Mouse (Mus musculus): ENCODE measurements around the gene Fkbp1b.
"Not testable (repeated sequence)": the region's sequence is repeated elsewhere in the genome, so short reads cannot be mapped to it uniquely, and the experiment has no call there.

The Fkbp1b gene

DNA sequence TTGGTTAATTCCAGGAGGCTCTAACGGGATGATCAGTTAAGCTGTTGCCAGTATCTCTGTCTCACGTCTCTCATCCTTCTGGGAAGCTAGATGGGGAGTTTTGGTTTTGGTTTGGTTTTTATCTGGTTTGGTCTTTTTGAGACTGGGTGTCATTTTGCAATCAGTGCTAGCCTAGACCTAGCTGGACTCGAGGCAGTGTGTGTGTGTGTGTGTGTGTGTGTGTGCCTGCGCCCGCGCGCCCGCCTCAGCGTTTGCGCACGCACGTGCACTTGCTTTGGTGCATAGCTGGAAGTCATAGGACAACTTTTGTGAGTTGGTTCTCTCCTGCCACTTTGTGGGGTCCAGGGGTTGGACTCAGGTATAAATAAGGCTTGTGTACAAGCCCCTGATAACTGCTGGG is 2.4 kb upstream of the Fkbp1b start:
- peak in 1 of 2 experiments; percentile 33 for DNase-seq (ENCODE audit: low spot score in 2 of 2)

DNA sequence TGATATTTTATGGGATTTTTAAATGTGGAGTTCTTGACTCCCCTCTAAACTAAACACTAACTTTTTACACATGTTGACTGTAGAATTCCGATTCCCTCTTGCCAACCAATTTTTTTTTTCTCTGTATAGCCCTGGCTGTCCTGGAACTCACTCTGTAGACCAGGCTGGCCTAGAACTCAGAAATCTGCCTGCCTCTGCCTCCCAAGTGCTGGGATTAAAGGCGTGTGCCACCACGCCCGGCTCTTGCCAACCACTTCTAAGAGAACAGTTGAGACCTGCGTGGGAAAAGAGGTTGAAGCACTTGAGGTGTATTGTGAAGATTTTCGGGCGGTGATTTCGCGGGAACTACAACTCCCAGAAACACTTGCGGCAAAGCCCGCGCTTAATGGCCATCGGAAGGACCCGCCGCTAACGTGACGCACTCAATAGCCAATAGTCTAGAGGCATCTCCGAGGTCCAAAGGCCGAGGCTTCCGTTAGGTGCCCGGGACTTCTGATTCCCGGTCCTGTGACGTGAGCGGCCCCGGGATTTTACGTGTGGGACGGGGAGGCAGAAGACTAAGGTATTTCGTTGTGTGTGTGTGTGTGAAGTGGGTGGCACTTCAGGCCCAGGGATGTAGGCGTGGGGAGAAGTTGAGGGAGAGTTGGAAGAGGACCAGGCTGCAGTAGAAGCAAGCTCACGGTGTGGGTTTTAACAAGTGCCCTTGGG is 1.7 kb upstream of the Fkbp1b start, which contains the start of gene Wdcp:
Gene Wdcp (plus strand): TSS at position 414 of the 708 bp plus-strand sequence.
- peak; percentile 93 to 94 for DNase-seq (ENCODE audit: low spot score in 2 of 2)

DNA sequence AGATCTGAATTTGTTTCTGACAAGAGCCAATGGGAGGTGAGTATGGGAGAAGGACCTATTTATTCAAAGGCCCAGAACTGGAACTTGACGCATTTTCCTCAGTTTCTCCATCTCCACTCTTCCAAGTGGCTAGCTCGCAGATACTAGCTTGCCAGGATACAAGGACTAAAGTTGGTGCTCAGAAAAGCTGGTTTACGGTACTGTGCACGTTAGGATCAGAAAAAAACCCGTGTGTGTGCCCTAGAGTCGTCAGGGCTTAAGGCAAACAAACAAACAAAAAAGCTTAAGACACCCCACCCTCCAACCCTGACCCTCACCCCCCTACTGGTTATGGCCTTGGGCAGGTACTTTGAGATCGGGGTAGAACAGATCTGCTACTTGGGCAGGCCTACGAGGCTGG is 1.1 kb upstream of the Fkbp1b start:
- DNase-seq (ENCODE audit: low spot score in 2 of 2), result no peak

DNA sequence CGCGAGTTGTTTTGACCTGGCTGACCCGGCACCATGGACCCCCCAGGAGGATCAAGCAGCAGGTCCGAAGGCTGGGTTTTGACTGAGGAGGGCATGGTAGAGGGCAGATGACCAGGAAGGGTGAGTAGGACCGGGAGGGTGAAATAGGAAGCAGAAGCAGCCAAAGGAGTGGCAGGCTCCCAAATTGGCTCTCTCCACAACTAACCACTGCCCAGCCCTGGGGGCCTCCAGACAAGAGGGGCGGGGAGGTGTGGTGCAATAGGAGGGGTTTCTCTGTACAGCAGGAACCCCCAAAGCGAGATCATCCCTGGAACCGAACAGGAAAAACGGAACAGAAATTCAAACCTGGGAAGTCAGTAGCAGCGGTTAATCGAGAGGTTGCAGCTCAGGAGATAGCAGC is 650 bp downstream of the Fkbp1b start:
- DNase-seq (ENCODE audit: low spot score in 2 of 2), result no peak

DNA sequence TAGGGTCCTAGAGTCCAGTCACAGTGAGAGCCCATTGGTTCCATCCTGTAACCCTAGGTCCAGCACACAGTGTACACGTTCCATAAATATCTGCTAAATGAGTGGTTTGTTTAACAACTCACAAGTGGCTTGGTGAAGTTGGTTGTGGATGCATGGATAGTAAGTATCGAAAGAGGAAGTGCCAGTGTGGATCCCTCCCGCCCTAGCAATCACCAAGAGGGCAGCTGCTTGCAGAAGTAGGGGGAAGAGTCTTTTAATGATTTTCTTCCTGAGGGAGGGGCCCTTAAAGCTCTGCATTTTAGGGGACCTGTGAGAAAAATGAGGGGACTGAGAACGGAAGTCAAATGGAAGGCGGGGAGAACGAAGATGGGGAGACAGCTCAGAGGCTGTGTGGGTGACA is 1.4 kb downstream of the Fkbp1b start:
- no peak for DNase-seq (ENCODE audit: low spot score in 2 of 2)

DNA sequence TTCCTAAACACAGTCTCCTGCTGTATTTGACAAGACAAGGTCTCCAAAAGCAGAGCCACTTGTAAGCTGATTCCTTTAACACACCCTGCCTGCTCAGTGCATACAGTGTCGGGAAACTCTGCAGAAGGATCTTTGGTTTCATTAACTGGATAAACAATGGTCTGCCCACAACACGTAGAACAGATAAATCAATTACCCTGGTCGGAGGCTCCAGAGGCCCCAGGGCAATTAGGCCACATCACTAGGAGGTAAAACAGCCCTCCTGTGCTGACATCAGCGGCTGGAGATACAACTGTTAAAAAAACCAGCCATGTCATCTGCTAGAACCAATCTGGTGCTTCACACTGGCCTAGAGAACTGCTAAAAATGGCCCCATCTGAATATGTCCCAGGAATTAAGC is 4.4 kb downstream of the Fkbp1b start:
- DNase-seq (ENCODE audit: low spot score in 2 of 2), result no peak

DNA sequence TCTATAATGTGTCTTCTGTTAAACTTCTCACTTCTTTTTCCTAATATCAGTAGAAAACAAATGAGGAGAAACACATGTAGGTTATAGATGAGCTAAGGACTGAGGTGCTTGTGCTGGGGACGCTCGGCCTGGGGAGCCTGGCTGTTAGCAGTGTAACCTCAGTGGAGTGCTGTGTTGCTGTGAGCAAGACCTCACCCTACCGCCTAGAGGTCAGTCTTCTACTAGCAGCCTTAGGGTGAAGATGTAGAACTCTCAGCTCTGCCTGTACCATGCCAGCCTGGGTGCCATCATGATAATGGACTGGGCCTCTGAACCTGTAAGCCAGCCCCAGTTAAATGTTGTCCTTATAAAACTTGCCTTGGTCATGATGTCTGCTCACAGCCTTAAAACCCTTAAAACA is 14.1 kb downstream of the Fkbp1b start:
- DNase-seq (ENCODE audit: low spot score in 2 of 2), result no peak

DNA sequence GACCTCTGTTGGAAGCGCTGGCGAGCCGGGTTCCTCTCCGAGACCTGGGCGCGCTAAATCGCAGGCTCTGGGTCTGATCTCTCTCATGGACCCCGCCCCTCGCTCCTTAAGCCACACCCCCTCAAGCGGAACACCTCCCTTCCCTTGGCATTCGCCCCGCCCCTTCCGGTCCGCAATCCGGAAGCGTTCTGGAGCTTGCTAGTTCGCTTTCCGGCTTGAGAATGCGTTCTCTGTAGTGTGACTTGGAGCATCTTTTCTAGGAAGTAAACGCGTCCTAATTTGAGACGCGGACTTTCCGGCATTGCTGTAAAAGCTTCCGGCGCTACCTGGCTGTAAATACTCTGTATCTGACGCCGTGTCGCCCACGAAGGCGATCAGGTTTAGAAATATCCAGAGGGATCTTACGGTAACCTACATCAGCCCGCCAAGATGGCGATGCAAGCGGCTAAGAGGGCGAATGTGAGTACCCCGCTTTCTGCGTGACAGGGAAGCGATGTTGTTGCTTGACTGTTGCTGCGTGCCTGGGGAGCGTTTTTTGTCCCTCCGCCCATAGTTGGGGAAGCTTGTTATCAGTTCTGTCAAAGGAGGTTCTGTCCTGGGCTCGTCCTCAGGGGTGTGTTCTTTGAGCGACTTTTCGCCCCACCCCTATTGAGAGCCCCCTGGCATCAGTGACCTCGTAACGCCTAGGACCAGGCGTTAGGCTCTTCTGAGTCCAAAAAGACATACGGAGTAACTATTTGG is 23.9 kb downstream of the Fkbp1b start, which contains the start of gene Sf3b6:
Gene Sf3b6 (plus strand): TSS at position 184 of the 741 bp plus-strand sequence.
- peak; percentile 97 for DNase-seq (ENCODE audit: low spot score in 2 of 2)

DNA sequence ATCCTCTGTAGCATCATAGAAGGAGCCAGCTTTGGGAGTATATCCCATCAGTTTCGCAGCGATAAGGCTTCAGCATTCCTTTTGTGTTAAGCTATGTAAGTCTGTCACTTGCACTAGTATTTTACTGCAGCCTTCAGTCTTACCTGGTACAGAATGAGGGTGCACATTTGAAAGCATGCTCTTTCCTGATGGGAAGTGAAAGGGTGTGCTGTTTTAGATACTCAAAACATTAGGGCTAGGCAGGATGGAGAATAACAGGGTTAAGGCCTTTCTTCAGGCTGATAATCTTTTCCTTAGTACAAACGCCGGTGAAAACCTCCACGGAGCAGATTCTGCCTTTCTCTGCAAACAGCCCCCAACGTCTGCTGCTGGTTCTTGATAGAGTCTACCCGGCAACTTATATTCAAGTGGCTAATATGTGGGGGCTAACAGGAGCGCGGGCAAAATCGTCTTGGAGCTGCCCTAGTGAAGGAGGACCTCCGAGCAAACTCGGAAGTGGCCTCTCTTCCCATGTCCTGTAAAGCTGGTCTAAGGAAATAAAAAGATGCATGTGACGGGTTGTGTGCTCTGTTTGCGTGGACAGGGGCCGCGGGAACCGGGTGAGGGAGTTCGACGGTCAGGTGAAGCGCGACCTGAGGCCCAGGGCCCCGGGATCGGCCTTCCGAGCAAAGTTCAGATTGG is 24.6 kb downstream of the Fkbp1b start:
- no peak for DNase-seq (ENCODE audit: low spot score in 2 of 2)

DNA sequence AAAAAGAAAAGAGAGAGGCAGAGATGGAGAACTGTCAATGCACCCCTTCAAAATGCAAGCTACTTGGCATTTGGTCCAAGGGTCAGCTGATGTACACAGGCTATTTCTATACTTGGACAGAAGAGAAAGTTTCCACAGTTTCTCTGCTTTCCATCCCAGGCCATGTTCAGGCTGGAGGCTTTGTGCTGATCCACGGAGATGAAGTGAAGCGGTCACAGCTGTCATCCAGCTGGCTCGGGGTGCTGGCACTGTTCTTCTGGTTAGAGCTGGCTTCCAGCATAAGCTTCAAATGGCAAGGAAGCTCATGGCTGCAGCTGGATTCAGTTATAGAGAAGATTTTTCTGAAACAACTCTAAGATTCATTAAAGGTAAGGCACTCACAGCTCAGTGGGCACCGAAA is 27.8 kb downstream of the Fkbp1b start:
- no peak for DNase-seq (ENCODE audit: low spot score in 2 of 2)

DNA sequence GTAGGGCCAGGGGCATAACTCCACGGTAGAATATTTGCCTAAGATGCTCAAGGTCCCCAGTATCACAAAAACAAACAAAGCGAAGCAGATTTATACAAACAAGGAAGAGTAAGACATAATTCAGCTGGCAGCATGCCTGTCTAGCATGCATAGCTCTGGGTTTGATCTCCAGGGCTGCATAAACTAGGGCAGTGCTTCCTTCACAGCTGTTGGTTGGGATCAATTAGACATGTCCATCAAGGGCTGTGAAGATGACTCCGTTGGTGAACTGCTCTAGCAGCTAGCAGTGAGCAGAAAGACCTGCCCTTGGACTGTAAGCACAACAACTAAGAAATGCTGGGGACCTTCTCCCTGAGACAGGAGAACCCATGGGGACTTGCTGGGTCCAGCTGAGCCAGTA is 29.7 kb downstream of the Fkbp1b start:
- no peak for DNase-seq (ENCODE audit: low spot score in 2 of 2)

DNA sequence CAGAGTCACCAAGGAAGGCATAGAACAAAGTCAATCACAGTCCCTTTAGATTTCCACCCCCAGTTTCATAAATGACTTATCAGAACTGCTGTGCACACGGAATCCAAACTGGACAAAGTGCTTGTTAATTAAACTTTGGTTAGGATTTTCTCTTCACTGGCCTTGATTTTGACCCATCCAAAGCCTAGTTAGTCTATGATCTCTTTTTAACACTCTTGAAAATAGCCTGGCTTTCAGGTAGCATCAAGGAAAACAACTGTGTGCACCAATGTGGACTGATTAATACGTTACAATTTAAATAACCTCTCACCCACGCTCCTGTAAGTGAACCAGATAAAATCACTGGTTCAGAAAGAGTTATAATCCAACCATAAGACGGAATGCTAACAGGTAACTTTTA is 30.4 kb downstream of the Fkbp1b start:
- DNase-seq (ENCODE audit: low spot score in 2 of 2), result no peak

DNA sequence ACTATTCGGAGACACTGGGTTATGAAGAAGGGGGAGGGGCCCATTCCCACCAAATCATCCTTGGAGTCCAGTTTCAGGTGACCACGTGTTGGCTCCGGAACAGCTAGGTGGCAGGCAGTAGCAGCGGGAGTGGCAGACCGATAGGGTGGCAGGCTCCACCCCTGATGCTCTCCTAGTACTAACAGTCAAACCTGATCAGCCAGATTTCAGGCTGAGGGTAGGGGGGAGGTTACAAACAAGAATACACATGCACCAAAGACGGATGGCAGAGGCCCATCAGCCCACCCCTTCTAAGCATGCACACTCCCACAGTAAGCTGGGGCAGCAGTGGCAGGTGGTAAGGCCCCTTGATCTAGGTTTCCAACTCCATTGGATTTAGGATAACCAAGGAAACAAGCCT is 43.9 kb downstream of the Fkbp1b start:
- DNase-seq (ENCODE audit: low spot score in 2 of 2), result not testable (repeated sequence)

DNA sequence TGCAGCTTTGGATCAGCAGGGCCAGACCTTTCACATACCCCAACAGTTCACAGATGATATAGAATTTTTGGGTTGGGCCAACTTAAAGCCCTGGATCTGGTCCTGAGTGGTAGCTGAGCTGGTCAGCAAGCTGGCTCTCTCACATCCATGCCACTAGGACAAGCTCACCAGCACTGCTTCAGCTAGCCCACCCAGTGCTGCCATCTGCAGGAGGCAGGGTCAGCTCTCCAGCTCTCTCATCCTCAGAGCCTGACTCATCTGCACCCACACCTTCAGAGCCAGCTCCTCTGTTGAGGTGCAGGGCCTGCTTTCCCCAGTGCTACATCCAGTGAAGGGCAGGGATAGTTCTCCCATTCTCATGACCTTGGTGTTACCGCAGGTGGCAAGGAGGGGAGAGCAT is 47.7 kb downstream of the Fkbp1b start:
- DNase-seq (ENCODE audit: low spot score in 2 of 2), result peak; percentile 17 to 35

DNA sequence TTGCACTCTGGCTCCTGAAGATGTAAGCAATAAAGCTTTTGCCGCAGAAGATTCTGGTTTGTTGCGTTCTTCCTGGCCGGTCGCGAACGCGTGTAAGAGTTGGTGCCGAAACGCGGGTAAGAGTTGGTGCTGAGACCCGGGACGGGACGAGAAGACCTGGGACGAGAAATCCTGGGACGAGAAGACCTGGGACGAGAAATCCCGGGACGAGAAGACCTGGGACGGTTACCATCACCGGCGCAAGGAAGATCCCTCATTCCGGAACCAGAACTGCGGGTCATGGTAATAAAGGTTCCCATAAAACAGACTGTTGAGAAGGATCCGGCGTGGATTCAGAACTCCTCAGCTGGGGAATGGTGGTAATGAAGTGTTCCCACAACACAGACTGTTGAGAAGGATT is 53.3 kb downstream of the Fkbp1b start:
- not testable (repeated sequence) for DNase-seq (ENCODE audit: low spot score in 2 of 2)

DNA sequence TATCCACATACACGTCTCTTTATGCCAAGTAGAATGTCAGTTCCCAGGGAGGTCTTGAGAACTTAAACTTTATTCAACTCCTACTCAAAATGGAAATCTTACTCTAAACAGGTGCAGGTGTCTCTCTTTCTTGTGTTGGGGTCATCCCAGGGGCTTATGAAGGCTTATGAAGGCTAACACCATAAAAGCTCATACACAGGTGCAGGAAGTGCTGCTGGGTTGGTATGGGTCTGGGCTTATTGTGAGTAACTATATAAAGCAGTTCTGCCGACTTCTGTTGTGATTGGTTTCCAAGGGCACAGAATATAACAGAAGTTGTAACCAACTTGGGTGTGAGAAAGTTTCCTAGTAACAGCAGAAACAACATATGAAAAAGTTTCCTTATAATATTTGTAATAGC is 56.9 kb downstream of the Fkbp1b start:
- DNase-seq (ENCODE audit: low spot score in 2 of 2), result no peak

DNA sequence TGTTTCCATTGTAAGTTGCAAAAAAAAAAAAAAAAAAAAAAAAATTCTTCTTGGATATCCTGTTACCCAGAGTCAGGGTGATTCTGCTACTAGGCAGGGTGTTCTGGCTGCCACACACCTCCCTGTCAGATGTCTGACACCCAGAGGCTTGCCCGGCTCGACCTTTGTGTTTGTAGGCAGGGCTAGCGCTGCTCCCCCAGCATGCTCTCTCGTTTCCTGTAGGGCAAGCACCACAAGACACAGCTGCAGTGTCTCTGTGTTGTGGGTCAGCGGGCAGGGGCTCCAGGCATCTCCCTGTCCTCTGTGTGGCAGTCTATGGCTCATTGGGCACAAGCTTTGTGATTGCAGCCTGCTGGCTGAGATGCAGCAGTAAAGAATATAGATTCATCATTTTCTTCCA is 57.8 kb downstream of the Fkbp1b start:
- no peak for DNase-seq (ENCODE audit: low spot score in 2 of 2)
